ENCODE assay signal across 14 mouse cellular contexts in the genomic region with DNA sequence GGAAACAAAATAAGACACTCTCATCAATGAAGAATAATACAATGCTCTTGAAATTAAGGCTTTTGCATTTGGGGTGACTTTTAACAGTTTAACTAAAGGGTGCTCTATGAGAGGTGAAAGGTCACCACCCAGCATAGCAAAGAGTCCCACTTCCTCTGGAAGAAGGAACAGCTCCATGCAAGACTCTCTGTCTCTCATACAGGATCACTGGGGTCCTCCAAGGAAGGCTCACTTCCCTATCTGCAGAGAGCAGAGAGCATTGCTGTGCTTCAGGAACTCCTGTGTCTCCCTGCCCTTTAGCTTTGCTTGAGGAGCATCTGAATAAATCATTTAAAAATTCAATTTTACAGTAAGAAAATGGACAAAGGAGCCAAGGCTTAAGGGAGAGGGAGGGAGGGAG.
"Had no signal": no experiment of that assay in that cellular context is flagged by ENCODE, and none has a peak within 500 bp of the region (broad histone marks: within the 10 kb centered on the region; RNA-seq: fewer than 3 reads in every experiment).

No protein-coding gene starts in this region.

- ATAC-seq: intestine, embryonic 15.5 days had no signal

- DNase-seq: kidney, adult 18-20 months; kidney, postnatal 14 days; kidney, postnatal 4 days; layer of hippocampus, postnatal 36 days; liver, embryonic 13.5 days; lung, adult 2 months; lung, postnatal 14 days; lung, postnatal 4 days; midbrain, embryonic 14.5 days; right cerebral cortex, adult 18-20 months; right cerebral cortex, postnatal 14 days; right cerebral cortex, postnatal 4 days; thymus, postnatal 25 days had no signal
